Mouse (Mus musculus) ES-CJ7 (cell line): ENCODE data around the gene Metrn.

Experiments used
- DNase-seq: peaks from one replicate; pipeline ENCODE4 v3.0.0; 2011; ENCODE audit warnings: low read depth, low spot score

Gene Metrn

GRCm38 (mm10) chr17:25775318-25776062 lies 21.4 kb downstream of the Metrn start:
- DNase-seq, result no peak

GRCm38 (mm10) chr17:25773549-25774120 lies 23.3 kb downstream of the Metrn start, which contains the start of gene Narfl:
TSS of gene Narfl (plus strand) at chr17:25773776.
- DNase-seq, result peak; percentile 99

DNA sequence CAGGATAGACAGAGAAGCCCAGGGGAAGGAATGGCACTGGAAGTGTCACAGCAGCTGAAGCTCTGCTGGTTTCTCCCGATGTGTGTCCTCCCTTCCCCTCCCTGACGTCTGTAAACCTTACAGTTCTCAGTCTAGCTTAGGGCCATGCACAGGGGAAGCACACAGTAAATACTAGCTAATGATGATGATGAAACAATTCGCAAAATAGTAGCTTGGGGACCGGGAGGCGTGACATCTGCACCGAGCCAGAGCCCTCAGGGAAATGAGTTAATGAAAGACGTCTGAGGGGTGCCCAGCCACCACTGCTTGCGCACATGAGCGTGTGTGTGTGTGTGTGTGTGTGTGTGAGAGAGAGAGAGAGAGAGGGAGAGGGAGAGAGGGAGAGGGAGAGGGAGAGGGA lies 27.6 kb downstream of the Metrn start:
- no peak for DNase-seq

DNA sequence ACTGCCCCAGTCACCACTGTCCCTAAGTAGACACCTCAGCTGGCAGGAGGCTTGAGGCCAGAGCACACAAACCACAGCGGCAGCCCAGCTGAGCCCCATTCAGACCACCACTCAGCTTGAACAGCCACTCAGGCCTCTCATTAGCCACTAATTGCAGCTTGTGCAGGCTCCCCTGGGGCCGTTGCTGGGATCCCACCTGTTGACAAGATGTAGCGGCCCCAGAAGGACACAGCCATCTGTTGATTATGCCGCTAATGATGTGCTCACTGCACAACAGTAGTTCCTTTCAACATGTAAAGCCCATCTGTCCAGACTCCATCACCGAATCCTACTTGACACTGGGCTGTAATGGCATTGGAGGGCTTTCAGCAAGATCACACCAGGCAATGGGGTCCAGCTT lies 31.1 kb downstream of the Metrn start:
- DNase-seq, result no peak

DNA sequence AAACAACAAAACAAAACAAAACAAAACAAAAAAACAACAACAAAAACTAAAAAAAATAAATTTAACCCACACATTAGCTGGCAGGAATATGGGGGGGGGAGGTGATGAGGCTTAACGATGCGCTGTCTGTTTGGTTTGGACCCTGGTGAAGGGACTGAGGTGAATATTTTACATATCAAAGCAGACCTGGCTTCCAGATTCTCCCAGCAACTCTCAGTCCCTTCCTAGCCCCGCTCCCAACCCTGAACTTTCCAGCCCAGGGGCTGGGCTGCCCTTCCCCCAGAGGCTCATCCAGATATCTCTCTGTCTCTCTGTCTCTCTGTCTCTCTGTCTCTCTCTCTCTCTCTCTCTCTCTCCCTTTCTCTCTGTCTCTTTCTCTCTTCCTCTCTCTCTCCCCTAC lies 34.3 kb downstream of the Metrn start:
- DNase-seq, result peak; percentile 60

GRCm38 (mm10) chr17:25761561-25761970 lies 35.4 kb downstream of the Metrn start:
- no peak for DNase-seq

DNA sequence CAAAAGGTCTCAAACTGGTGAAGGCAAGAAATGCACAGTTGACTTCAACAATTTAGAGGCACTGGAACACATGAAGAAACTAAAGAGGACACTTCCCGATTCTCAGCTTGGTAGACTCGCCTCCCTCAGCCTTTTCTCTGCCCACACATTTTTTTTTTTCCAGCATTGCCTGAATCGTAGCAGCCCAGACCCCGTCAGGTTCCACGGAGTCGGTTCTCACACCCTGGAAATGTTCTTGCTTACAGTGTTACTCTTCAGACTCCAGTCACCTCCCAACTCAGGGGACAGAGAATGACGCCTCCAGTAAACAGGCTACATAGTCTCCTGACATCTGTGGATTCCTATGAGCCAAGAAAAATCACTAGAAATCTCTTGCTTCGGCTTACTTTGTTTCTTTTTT lies 36.8 kb downstream of the Metrn start:
- DNase-seq, result no peak

GRCm38 (mm10) chr17:25757691-25758090 lies 39.2 kb downstream of the Metrn start:
- no peak for DNase-seq

DNA sequence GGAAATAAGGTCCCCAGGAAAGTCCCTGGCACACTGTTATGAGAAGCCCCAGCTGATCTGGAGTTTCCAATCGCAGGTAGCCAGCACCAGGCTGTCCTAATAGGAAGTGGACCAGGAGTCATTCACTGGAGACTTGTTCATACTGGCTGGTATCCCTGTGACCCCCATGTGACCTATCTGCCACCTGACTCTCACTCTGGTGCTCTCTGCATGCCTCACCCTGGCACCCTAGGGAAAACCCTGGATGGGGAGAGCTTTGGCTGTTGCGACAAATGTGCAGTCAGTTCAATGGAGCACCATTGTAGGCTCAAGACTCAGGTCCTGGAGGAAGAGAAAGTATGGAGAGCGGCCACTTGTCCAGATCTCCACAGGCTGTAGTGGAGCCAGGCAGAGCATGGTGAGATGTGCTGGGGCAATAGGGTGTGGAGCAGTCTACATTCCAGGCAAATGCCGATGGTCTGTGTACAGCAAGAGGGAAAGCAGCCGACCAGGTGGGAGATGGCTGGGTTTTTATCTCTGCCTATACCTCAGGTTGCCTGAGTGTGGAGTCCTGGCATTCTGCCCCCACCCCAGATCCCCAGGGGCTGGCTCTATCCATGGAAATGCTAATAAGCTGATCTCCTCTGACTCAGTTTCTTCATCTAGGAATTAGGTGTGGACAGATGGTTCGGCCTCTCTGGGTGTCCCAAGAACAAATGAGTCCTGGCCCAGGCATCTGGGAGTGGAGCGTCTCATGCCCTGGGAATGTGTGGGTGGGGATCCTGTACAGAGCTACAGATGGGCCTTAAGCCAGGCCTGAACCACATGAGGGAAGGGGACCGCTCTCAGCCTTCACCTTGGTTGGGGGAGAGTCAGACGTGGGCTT lies 40.3 kb downstream of the Metrn start:
- peak; percentile 68 for DNase-seq

- DNase-seq, result peak; percentile 39
These were observed 41.1 kb downstream of the Metrn start for GRCm38 (mm10) chr17:25755627-25756377.

DNA sequence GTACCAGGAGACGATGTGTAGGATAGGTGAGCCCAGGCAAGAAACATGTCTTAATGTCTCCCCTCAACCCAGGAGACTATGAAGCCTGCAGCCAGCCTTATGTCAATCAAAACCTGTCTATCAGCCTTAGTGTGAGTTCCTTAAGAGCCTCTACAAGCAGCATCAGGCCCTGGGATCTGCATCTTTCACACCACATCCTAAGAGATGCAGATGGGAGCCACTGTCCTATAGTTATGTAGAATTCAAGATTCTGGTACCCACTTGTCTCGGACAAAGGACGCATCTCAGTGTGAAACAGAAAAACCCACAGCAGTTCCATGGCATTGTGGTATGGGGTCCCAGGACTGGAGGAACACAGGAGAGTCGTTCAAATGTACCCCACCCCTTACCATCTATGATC lies 41.9 kb downstream of the Metrn start:
- DNase-seq, result peak; percentile 63

DNA sequence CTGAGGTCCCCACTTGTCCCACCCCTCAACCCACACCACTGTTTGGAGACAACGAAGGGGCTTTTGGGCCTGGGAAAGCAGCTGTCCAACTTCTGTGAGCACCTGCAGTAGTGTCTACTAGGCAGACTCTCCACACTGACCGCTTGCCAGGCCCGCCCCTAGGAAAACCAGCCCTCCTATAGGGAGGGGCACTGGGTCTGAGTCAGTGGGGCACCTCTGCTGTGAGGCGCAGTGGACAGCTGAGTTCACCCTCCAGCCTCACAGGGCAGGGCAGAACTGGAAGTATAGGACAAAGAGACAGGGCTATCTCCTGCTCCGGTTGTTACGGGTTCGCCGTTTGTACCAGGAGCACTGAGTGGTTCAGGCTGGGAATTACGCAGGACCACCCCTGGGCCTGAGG lies 42.7 kb downstream of the Metrn start, which contains the start of gene Msln:
Msln (minus strand) TSS at position 138 of the 400 bp plus-strand sequence.
- no peak for DNase-seq

DNA sequence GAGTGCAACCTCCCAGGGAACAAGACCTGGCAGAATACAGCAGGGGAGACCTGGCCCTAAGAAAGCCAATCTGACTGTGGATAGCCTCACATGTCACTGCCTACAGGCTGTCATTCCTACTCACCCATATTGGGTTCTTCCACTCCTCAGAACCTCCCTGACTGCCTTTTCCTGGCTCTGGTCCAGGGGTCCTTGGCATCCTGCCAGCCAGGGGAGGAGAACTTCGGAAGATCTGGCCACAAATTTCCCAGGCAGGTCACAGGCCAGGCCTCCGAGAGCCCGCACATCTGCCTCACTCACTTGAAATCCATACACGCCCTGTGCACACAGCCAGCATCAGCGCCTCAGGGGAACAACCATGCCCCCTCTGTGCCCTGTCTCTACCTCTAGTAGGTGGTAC lies 45.5 kb downstream of the Metrn start:
- no peak for DNase-seq

DNA sequence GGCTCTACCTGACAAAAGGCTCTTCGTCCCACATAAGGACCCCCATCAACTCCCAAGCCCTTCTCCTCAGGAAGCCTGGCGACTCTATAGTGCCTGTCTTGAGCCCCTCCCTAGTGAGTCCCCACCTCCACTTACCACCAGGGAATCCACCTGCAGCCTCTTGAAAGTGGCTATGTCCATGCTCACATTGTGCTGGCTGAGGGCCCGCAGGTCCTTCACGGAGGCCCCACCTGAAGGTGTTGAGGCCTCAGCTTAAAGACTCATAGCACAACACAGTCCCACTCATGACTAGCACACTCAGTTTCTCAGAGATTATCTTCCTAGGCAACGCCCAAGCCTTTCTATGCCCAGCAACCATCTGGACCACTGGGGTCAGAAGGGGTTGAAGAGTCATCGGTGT lies 47.6 kb downstream of the Metrn start:
- no peak for DNase-seq

DNA sequence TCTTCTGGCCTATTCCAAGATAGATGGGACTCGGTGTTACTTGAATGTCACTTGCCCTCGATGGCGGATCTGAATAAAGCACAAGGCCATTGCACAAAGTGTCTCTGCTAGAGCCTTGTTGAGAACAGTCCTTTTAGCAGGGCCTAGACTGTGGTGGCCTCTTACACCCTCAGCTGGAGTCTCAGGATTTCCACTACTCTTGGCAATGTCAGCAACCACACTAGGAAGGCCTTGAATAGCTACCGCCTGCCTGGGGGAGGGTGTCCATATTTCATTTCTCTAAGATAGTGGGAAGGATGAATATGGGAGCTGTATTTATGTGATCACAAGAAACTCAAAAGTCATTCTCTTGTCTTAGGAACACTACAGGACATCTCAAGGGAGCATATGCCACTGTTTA lies 48.7 kb downstream of the Metrn start:
- no peak for DNase-seq

DNA sequence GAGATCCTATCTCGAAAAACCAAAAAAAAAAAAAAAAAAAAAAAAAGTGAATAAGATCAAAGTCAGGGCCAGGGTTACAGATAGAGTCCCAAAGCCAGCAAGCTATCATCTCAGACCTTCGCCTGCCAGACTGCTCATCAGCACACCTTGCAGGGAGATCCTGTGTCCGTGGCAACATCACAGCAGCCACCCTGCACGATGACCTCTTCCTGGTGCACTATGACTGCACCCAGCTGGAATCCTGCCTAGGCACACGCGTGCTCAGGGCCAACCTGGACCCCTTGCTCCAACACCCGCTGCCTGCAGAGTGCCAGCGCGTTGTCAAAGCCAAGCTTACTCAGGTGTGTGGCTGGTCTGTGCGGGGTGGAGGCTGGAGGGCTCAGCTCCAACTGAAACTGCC lies 52.6 kb downstream of the Metrn start:
- DNase-seq, result no peak

- DNase-seq, result no peak
These were observed 53.1 kb downstream of the Metrn start for GRCm38 (mm10) chr17:25743831-25744230.
